Mouse (Mus musculus): ENCODE measurements at regions not wholly inside any gene's neighbourhood (a gene's known extent, or its start where the extent isn't known, plus 50 kb on each side); places are given as distances from the start of the nearest gene placed in this dataset.

DNA sequence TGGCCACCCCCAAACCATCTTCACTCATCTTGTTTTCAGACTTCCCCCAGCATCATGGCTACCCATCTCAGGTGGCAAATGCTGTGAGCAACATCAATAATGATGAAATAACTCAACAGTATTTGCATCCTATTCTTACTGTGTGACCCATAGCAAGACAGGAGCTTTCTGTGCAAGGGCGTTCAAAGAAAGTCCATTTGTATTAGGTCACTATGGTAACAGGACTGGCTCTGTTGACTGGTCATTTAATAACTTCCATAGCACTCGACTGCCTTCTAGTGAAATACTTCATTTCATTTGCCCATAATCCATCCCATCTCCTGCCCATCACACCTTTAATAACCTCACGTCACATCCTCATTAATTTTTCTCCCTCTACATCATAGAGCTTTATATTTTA is 292.7 kb upstream of the Tbx18 start:
- TF ChIP-seq GATA1 (IDR thresholded peaks at IDR 0.05; ENCODE audit: borderline replicate concordance, low read length) (no peak), FLI1 (IDR thresholded peaks at IDR 0.05; ENCODE audit: low read length) (no peak)

Measured in megakaryocyte, embryonic 14.5 days (primary cell).